Mouse (Mus musculus): ENCODE measurements around the gene Pole2. TPM values are rescaled to one million over a fixed set of nuclear protein-coding genes. Genes with fewer than 3 reads are reported as not detected.
A peak's percentile ranks its signal among the peaks of the same experiment; 100 is the strongest.

Gene Pole2
- total and polyA plus RNA-seq, 2 experiments from 2014 or later = 1.4 to 3.6 TPM

DNA sequence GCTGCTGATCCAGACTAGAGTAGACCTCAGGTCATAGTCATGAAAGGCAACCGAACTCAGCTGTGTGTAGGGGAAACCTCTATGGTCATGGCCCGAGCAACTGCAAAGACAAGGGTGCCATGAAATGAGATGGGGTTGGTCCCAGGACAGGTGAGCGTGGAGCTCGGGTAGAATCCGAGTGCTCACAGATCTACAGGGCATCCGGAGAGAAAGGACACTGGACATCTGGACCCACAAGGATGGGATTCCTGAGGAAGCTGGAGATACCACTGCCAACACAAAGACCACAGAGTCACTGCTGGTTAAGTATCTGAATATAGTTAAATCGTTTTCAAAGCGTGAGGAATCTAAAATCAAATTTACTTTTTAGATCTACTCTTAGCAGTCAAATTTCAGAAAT lies 20.6 kb downstream of the Pole2 start:
- Histone ChIP-seq H3K9ac (replicated peaks; ENCODE audit: low read length, poor library complexity, severe bottlenecking) (no peak overlapping the region), H3K4me3 (ENCODE audit: low read depth, low read length) (no peak overlapping the region), H3K27ac (ENCODE audit: low read depth, low read length) (no peak overlapping the region), H3K4me1 (ENCODE audit: insufficient read depth, low read length) (no peaks in the 10 kb centered on the region), H3K36me3 (ENCODE audit: insufficient read depth, low read length) (no peaks in the 10 kb centered on the region), H3K9me3 (ENCODE audit: low read length) (no peaks in the 10 kb centered on the region), H3K27me3 (ENCODE audit: insufficient read depth, low read length) (no peaks in the 10 kb centered on the region), H3K4me2 (ENCODE audit: low read depth, low read length, poor library complexity, severe bottlenecking) (no peak overlapping the region)
- no peak for ATAC-seq (ENCODE audit: low FRiP score)
- 94% methylated on average over 8 of the region's 8 CpGs for WGBS
- DNase-seq (ENCODE audit: low spot score) = no peak
- TF ChIP-seq CTCF (IDR thresholded peaks at IDR 0.05) = no peak

- DNase-seq (ENCODE audit: low spot score) (peak; percentile 48), ATAC-seq (ENCODE audit: low FRiP score) (no peak)
- no peak within 1 kb of the TSS for H3K4me3 ChIP-seq (ENCODE audit: low read depth, low read length)
- H3K36me3 ChIP-seq (ENCODE audit: insufficient read depth, low read length) = no peaks in the 10 kb centered on the region; the same call in 1 of the 2 replicates
- H3K4me1 ChIP-seq (ENCODE audit: insufficient read depth, low read length) = no peaks in the 10 kb centered on the region
- H3K9ac ChIP-seq (replicated peaks; ENCODE audit: low read length, poor library complexity, severe bottlenecking) = no peak within 1 kb of the TSS
- no peaks in the 10 kb centered on the region for H3K27me3 ChIP-seq (ENCODE audit: insufficient read depth, low read length)
- H3K9me3 ChIP-seq (ENCODE audit: low read length) = no peaks in the 10 kb centered on the region
- peak within 1 kb of the TSS; percentile 28 for H3K4me2 ChIP-seq (ENCODE audit: low read depth, low read length, poor library complexity, severe bottlenecking)
- no peak for TF ChIP-seq CTCF (IDR thresholded peaks at IDR 0.05)
- H3K27ac ChIP-seq (ENCODE audit: low read depth, low read length) = no peak within 1 kb of the TSS
- 63% methylated on average over 16 of the region's 16 CpGs for WGBS
These were observed 23.8 kb downstream of the Pole2 start, which contains the start of gene Gm49384 for GRCm38 (mm10) chr12:69204052-69204833. Gm49384 (minus strand) TSS chr12:69204267.

DNA sequence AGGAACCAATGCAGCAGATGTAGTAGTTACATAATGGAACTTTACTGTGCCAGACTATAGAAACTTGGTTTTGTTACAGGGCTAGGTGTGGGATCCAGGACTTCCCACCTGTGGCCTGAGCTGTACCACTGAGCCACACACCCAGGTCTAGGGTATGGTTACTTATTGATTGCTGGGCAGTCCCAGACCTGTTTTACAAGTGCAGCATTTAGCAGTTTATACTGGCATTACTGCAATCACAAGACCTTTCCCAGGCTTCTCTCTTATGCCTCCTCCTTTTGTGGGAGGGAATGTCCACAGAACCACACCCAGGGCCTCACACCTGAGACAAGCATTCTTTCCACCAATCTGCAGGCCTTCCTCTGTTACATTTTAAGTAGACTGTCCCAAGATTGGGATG lies 29.0 kb downstream of the Pole2 start:
- Histone ChIP-seq H3K36me3 (ENCODE audit: insufficient read depth, low read length) (no peaks in the 10 kb centered on the region; the same call in 1 of the 2 replicates), H3K4me2 (ENCODE audit: low read depth, low read length, poor library complexity, severe bottlenecking) (no peak overlapping the region), H3K27me3 (ENCODE audit: insufficient read depth, low read length) (no peaks in the 10 kb centered on the region), H3K4me3 (ENCODE audit: low read depth, low read length) (no peak overlapping the region), H3K9ac (replicated peaks; ENCODE audit: low read length, poor library complexity, severe bottlenecking) (no peak overlapping the region), H3K9me3 (ENCODE audit: low read length) (no peaks in the 10 kb centered on the region), H3K4me1 (ENCODE audit: insufficient read depth, low read length) (peaks cover 3% of the 10 kb centered on the region; the same call in 1 of the 2 replicates), H3K27ac (ENCODE audit: low read depth, low read length) (no peak overlapping the region)
- no peak for DNase-seq (ENCODE audit: low spot score)
- no peak for ATAC-seq (ENCODE audit: low FRiP score)
- no peak for TF ChIP-seq CTCF (IDR thresholded peaks at IDR 0.05)

DNA sequence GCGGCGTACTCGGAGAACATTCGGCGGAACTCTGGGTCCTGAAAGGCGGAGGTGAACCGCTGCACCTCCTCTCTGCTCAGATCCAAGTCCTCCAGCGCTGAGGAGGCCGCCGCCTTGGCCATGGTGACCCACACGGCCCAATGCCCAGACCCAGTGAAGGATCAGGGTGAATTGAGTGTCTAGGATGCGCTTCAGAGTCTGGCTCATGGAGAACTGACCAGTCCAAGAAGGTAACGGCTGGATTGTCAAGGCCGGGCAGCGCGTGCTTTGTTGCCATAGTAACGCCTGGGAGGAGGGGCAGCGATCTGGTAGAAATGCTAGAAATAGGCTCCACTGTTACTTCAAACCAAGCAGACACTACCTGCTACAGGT lies 29.8 kb downstream of the Pole2 start, which contains the start of gene Dnaaf2:
Gene Dnaaf2 (minus strand): TSS at position 266 of the 372 bp plus-strand sequence.
- TF ChIP-seq CTCF (IDR thresholded peaks at IDR 0.05) = no peak
- Histone ChIP-seq H3K36me3 (ENCODE audit: insufficient read depth, low read length) (no peaks in the 10 kb centered on the region; the same call in 1 of the 2 replicates), H3K27ac (ENCODE audit: low read depth, low read length) (peak within 1 kb of the TSS; percentile 94), H3K27me3 (ENCODE audit: insufficient read depth, low read length) (no peaks in the 10 kb centered on the region), H3K9ac (replicated peaks; ENCODE audit: low read length, poor library complexity, severe bottlenecking) (peak within 1 kb of the TSS; percentile 86), H3K4me1 (ENCODE audit: insufficient read depth, low read length) (peaks cover 3% of the 10 kb centered on the region; the same call in 1 of the 2 replicates), H3K4me2 (ENCODE audit: low read depth, low read length, poor library complexity, severe bottlenecking) (peak within 1 kb of the TSS; percentile 91), H3K4me3 (ENCODE audit: low read depth, low read length) (peak within 1 kb of the TSS; percentile 94), H3K9me3 (ENCODE audit: low read length) (no peaks in the 10 kb centered on the region)
- ATAC-seq (ENCODE audit: low FRiP score) (peak; percentile 41; the same call in 1 of the 2 replicates), DNase-seq (ENCODE audit: low spot score) (peak; percentile 79)
- under 1% methylated on average over 18 of the region's 18 CpGs for WGBS

DNA sequence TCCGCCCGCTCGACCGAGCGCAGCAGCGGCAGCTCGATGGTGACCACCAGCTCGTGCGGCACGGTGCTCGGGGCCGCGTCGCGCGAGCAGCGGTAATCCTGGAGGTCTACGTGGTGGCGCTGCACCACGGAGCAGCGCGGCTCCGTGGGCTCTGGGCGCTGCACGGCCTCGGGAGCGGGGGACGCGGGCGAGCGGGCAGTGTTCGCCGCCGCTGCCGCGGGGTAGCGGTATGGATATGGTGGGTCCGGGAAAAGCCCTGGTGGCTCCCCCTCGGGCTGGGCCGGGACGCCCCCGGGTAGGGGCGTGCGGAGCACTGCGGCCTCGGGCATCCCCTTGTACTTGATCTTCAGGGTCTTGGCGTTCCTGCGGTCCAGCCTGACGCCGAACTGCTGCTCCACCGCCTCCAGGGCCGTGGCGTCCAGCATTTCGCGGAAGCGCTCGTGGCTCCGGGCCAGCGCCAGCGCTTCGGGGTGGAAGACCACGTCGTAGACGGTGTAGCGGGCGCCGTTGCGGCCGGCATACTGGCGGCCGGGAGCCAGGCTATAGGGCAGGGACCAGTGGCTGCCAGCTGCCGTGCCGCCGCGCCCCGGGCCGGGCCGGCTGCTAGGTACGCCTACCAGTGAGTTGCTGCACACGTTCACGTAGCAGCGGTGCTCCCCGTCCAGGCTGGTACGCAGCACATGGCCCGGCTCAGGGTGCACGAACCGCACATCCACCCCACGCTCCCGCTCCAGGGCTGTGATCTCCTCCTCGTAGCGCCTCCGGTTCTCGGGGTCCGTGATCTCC lies 30.4 kb downstream of the Pole2 start:
- Histone ChIP-seq H3K9me3 (ENCODE audit: low read length) (no peaks in the 10 kb centered on the region), H3K27me3 (ENCODE audit: insufficient read depth, low read length) (no peaks in the 10 kb centered on the region), H3K4me1 (ENCODE audit: insufficient read depth, low read length) (peaks cover 3% of the 10 kb centered on the region; the same call in 1 of the 2 replicates), H3K4me3 (ENCODE audit: low read depth, low read length) (peak overlapping the region; percentile 94), H3K36me3 (ENCODE audit: insufficient read depth, low read length) (no peaks in the 10 kb centered on the region; the same call in 1 of the 2 replicates), H3K27ac (ENCODE audit: low read depth, low read length) (peak overlapping the region; percentile 94), H3K4me2 (ENCODE audit: low read depth, low read length, poor library complexity, severe bottlenecking) (peak overlapping the region; percentile 91), H3K9ac (replicated peaks; ENCODE audit: low read length, poor library complexity, severe bottlenecking) (peak overlapping the region; percentile 86)
- ATAC-seq (ENCODE audit: low FRiP score) (peak; percentile 86), DNase-seq (ENCODE audit: low spot score) (peak; percentile 36)
- no peak for TF ChIP-seq CTCF (IDR thresholded peaks at IDR 0.05)
- 0% methylated on average over 94 of the region's 94 CpGs for WGBS

All from midbrain, postnatal 0 days (tissue).